Mouse (Mus musculus) kidney, postnatal 14 days (tissue): ENCODE results near the gene Vmn1r119.
"Not testable (repeated sequence)": the region's sequence is repeated elsewhere in the genome, so short reads cannot be mapped to it uniquely, and the experiment has no call there.

Source experiments
- DNase-seq: peaks from one replicate; pipeline ENCODE4 v3.0.0; 2022; ENCODE audit warnings: mixed read lengths

Vmn1r119 gene

GRCm38 (mm10) chr7:21012355-21012754, at the start of gene Vmn1r119:
TSS of gene Vmn1r119 (minus strand) at chr7:21012455.
- DNase-seq, result not testable (repeated sequence)

- DNase-seq, result not testable (repeated sequence)
Observed at GRCm38 (mm10) chr7:21053684-21054083, 41.4 kb upstream of the Vmn1r119 start, which contains the start of gene Vmn1r120. TSS of gene Vmn1r120 (minus strand) at chr7:21053784.
